Mouse (Mus musculus): ENCODE data around the gene Rab6a.

Rab6a gene

DNA sequence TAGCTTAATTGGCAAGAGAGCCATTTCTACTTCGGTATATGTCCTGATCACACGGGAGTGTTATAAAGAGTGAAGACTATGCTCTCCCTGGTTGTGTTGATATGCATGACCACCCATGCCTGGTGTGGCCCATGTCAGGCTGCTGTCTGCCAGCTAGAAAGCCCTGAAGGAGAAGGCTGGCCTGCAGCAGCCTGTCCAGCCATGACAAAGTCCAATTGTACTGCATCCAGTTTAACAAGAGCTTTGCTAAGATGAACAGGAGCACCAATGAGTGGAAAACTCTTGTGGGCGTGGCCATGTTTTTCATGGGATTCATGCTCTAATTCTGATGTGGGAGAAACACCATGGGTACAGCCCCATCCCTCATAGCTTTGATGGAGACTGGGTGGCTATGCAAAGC, 17.3 kb downstream of the Rab6a start:
- DNase-seq, result peak; percentile 61

DNA sequence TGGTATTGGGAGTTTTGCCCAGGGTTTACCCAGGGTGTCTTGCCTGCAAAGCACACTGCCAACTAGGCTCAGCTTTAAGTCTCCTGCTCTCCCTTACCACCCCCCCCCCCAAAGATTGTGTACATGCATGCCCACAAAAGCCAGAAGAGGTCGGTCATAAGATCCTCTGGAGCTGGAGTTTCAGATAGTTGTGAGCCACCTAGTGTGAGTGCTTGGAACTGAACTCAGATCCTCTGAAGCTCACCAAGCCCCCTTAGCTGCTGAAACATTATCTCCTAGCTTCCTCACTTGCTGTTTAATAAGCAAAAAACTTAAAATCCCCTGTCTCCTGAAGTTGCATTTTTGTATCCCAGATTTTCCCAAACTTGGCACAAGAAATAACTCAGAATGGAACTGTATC, 30.4 kb downstream of the Rab6a start:
- peak; percentile 39 for DNase-seq

DNA sequence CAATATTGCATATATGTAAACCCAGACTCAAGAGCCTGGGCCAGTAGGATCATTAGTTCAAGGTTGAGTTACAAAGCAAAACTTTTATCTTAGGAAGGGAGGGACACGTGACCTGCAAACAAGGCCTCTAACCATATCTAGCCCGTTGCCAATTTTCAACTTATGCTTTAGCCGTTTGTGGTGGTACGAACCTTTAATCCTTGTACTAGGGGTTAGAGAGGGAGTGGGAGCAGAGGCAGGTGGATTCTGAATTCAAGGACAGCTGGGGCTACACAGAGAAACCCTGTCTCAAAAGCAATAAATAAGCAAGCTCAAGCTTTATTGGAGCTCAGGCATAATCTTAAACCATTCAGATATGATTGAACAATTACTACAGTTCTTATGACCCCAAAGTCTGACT, 35.2 kb downstream of the Rab6a start:
- DNase-seq, result peak; percentile 1

DNA sequence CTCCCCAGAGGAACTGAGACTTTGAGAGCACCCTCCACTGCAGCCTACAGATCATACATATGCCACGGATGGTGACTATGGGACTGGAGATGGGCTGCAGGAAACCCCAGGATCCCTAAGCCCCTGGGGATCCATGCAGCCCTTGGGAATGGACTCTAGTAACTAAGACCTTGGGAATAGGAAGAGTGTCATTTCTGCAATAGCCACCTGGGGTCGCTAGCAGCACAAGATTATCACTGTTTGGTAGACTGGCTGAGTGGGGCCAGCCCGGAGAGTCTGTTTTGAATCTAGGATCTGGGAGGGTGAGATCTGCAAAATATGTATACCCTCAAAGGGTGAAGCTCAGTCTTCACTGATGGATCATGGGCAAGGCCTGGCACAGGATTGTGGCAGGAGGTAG, 37.9 kb downstream of the Rab6a start:
- DNase-seq, result peak; percentile 67

DNA sequence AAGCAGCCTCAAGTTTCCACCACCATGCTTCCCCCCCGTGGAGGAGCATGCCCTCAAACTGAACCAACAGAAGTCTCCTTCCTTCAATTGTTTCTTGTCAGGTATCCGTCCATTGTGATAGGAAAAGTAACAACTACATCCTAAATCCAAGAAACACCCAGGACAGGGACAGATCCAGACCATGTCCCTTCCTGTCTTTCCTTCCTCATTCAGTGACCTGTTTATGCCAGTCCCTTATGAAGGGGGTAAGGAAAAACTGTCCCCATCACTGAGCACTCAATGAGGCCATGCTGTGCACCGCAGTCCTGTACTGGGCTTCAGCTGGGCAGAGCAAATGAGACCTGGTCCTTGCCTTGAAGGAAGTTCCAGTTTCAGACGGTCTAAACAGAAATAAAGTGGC, 41.9 kb downstream of the Rab6a start:
- DNase-seq, result no peak

DNA sequence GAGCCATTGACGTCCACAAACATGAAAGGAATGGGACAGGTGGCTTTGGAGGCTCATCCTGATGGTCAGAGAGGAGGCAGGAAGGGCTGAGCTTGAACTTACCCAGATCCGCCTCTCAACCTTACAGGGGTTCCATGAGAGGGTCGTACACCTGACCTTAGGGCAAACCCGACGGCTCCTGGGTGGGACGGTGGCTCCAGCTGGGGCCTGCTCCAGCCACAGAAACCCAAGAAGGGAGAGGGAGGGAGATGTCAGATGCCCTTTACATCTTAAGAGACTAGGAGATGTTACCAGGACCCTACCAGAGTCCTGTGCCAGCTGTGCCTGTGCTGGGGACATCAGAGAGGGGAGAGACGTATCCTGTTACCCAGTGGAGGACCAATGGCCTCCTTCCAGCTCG, 42.6 kb downstream of the Rab6a start:
- no peak for DNase-seq

DNA sequence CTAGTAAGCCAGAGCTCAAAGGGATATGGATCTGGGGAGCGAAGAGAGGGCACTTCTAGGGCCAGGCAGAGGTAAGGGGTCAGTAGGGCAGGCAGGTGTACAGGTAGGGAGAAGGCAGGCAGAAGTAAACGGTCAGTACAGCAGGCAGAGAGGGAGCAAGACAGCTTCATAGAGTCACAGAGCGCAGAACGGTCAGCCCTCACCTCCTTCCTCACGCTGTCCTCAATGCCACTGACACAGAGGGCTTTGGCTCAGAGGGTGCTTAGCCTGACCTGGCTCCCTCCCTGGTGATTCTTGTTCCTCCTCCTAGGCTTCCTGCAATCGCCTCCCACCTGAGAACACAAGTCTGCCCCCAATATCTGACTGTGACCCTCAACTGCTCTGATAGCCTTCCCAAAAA, 43.2 kb downstream of the Rab6a start:
- no peak for DNase-seq

DNA sequence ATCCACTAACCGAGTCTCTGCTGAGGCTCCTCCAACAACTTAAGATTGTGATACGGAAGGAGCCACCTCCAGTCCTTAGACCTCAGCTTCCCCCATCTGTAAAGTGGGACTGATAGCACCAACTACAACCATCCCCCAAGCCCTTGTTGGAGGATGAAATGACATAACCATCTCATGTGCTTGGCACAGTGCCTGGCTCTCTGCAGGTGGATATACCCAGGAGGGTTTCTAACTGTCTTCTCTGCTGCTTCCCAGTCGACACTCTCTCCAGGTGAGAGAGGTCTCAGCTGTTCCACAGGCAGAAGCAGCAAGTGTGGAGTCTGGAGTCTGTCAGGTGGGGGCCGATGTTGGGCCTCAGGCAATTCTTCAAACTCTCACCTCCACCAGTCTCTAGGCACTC, 43.8 kb downstream of the Rab6a start:
- DNase-seq, result no peak

DNA sequence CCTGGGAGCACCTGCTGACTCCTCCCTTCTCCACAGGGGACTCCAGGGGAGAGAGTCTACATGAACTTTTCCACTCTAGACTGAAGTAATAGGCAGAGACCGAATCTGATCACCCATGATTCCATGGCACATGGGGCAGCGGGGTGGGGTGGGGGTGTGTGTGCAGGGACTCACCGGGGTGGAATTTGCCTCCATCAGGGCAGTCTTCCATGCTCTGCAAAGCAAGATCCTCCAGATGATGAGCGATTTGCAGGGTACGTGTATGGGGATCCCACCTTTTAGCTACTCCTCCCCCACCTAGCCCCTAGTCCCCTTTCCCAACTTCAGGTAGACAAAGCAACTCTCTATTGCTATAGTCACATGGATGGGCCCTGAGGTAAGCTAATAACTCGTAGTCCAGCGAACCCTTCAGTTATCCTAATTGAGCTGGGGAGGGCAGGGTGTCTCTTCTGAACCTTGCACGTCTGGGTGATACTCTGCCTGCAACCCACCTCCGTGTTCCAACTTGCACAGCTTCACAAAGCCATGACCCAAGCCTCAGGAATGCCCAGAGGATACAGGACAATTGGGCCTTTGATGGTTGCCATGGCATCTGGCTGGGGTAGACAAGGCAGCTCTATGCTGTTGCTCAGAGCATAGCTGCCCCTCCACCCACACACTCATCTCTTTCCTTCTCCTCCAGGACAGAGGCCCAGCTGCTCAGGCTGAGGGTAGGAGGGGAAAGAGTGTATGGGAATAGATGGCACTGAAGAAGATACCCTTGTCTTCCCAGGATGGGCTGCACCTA, 46.5 kb downstream of the Rab6a start:
- DNase-seq, result no peak

DNA sequence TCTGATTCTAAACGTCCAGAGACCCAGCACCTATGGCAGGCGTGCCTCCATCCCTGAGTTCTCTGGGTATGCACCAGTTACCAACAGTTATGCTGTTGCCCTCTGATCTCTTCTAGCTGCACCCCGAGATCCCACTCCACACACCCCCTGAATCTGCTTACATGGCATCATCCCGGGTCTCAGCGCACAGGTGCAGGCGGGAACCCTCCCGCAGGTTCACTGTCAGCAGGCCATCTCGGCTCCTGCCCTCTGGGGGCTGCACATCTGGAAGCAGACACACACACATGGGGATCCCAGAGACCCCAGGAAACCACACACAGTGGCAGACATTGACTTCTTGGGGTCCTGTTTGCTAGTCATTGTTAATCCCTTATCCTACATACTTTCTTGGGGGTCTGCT, 47.2 kb downstream of the Rab6a start:
- no peak for DNase-seq

DNA sequence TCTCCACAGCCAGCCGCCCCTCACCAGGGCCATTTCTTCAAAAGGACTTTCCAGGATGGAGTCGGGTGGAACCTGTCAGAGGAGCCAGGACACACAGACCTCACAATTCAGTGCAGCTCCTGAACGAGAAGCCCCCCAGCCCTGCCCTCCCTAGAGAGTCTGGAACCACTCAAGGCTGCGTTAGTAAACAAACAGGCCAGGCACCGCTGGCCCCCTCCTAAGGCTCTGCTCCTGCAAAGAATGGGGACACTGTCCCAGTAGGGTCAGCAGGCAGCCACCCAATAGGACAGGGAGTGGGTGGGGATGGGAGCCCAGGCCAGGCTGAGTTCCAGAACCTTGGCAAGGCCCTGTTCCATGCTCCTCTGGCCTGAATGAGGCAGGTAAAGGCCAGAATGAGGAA, 49.5 kb downstream of the Rab6a start:
- no peak for DNase-seq

DNA sequence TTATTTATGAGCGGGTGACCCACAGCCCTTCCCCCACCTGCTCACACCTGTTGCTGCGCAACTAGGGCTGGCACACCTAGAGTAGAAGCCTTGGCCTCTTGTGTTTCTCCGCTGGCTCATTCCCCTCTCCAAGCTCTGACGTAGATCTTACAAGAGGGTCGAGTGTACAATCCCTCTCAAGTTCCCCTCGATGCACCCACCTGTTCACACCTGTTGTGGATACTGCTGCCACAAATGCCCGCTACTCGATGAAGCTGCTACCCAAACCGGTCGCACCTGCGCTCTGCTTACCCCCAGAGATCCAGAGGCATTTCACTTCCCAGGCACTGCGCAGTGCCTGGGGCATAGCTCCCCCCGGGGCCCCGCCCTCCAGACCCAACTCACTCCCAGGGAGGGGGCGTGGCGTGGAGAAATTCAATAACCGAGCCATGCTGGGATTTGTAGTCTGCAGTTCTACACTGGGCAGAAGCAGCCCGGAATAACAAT, 50.9 kb downstream of the Rab6a start:
- DNase-seq, result peak; percentile 55

DNA sequence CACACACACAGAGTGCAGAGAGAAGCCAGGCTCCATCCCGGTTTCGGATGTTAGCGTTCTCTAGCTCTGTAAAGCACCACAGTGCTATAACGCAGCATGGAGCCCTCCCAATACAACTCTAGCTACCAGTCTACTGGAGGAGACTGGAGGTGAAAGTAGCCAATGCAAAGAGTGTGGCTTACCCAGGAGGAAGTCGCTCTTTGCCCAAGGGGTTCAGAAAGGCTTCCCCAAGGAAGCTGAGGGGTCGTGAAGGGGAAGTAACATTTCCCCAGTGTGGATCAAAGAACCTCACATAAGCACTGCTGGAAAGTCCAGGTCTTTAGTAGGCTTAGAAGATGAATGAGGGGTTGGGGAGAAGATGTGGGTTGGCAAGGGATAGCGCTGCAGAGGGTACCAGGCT, 54.1 kb downstream of the Rab6a start:
- no peak for DNase-seq

DNA sequence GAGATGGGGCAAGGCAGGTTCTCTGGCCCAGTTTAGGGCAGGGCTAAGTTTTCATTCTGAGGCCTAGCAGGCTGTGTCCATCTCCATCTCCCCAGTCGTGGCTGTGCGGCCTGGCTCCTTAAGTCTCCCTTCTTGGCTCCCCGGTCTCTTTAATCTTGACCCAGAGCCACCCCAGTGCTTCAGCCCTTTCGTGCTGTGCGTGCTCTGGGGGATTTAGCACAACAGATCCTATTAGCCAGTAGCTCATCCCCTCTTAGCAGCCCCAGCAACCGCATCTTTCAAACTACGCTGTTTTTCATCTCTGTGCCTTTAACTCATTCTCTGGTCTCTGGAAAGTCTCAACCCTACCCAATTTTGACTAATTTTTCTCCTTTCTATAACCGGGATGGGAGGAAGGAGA, 55.0 kb downstream of the Rab6a start, which contains the start of gene Plekhb1:
Gene Plekhb1, minus strand, starts transcription at position 184 of the 400 bp plus-strand sequence.
- no peak for DNase-seq

DNA sequence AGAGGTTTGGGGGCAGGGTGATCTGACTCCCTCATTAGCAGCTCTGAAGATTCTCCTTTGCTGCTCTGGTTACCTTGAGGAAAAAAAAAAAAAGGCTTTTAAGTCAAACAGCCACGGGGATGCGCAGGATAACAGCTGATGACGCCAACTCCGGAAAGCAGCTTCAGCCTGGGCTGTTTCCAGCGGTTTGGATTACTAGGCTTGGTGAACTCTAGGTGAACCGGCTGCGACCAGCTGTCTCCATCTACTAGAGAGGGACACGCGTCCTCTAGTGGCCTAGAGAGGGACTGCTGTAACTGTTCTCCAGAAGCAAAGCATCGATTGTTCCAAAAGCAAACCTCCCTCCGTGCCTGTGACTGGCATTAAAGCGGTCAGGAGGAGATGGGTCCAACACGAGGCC, 56.0 kb downstream of the Rab6a start:
- peak; percentile 93 for DNase-seq

DNA sequence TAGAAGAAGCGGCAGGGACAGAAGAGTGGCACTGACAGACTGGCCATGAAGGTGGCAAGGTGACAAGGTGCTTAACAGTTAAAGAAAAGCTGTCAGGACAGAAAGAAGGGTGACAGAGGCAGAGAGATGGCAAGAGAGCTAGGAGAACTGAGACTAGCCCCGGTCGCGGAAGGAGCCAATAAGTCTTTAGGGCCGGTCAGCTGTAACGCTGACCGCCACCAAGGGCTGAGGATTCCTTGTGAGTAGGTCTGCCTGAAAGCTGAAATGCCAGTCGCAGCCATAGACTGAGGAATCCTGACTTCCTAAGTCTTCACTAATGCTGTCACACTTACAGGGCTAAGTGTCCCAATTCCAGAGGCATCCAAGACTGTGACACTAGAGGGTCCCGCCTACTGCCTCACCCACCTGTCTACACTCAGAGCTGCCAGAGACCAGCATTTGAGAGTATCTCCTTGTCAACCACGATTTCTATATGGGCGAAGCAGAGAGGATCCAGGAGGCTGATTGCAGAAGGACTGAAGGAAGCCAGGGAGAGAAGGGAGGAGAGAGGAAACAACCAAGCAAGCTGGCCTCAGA, 56.6 kb downstream of the Rab6a start:
- no peak for DNase-seq

DNA sequence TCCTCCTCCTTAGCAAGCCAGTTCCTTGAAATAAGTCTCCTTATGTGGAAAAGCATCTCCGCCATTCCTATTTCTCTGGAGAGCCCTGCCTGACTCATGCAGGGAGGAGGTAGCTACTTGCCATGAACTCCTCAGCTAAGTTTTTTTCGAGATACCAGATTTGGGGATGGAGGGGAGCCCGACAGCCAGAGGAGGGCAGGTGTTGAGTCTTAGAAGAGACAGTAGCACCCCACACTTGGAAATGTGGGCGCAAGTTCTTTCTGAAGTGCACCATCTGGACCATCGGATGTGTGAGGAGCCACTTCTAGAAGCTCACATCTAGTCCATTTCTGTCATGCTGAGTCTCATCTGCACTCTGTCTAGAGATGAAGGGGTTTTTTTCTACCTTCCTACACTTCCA, 63.4 kb downstream of the Rab6a start:
- no peak for DNase-seq

DNA sequence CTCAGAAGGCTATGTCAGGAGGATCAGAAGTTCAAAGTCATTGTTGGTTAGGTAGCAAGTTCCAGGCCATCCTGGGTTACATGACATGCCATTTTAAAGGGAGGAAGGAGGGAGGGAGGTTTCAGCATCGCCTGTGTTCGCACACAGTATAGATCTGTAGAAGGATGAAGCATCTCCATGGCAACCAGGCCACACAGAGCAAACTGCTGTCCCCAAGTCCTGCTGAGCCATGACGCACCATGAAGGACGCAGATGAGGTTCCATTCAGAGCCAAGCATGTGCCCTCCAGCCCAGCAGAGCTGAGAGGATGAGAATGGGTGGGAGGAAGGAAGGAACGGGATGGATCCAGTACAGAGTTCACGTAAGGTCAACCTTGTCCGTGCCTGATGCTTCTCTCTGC, 66.2 kb downstream of the Rab6a start:
- no peak for DNase-seq

DNA sequence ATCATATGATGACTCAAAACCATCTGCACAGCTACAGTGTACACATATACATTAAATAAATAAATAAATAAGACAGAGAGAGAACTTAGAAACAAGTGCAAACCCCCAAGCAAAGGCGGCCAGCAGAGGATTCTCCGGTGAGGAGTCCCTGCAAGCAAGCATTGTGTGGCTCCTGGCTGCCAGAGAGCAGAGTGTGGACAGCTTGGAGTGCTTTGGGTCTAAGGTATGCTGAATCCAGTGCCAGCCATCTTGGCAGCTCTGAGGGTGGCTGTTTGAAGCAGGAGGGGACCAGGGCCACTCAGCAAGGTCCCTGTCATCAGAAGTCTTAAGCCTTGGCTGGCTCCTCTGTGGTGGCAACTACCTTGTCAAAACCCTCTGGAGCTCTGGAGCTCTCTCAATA, 67.7 kb downstream of the Rab6a start:
- no peak for DNase-seq

DNA sequence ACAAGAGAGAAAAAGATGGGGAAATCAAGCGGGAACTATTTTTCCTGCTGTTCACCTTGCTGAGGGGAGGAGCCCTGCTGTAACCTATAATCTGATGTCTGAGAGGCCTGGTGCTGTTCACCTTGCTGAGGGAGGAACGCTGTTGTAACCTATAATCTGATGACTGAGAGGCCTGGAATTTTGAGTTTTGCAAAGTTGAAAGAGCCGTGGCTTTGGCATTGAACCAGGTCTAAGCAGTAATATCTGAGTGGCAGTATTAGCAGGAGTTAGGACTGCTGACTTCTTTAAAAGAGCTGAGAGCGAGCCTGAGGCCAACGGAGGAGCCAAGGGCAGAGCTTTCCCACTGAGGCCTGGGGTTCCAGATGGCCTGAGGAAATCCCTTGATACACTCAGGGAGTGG, 70.8 kb downstream of the Rab6a start:
- no peak for DNase-seq

DNA sequence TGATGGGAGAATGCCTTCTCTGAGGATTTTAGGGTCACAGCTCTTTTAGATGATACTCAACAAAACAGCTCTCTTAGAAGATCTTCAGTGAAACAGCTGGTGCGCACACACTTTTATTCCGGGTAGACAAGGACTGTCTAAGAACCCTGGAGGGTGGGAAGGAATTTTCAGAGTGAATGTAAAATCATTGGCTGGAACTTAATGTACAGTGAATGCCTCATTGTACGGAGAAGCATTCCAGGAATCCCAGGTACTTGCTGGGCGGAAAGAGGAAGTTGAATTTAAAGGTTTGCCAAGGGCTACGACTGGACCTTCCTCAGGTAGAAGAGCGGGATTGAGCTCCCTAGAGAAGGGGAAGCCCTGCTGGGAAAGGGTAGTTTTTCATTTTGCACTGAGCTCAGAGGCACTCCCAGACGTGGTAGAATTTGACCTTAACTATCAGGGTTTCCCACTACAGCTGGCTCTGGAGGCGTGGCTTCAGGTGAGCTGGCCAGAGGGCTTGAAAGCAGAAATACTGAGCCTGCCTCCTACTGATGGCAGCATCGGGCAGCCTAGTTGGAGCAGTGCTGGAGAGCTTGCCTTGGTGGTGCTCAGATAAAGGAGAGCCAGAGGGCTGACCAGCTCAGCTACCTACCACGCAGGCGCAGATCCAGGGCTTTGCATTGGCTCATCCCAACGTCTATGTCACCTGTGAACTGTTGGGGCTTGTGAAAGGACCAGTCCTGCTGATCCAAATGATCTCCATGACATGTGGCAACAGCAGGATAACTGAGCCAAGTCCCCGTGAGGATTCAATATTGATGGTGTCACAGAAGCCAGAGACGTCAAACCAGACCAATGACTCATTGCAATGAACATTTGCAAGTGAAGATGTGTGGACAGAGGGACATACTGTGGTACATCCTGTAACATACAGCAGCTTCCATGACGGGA, 72.0 kb downstream of the Rab6a start:
- DNase-seq, result no peak

DNA sequence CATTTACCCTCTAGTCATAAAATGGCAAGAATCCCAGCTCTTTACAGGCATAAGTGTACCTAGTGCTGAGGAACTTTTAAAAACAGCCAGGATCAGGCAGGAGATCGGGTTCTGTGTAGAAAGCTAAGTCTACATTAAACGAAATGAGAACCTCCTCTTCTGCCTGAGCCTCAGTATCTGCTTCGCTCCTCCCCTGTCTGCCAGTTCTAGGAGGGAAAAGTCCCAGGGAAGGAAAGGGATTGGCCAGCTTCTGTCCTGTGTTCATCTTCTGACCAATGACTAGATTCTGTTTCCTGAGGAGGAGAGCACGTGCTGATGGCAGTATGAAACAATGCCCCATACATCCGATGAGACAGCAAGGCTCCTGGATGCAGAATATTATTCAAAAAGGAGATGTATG, 73.9 kb downstream of the Rab6a start:
- DNase-seq, result no peak

DNA sequence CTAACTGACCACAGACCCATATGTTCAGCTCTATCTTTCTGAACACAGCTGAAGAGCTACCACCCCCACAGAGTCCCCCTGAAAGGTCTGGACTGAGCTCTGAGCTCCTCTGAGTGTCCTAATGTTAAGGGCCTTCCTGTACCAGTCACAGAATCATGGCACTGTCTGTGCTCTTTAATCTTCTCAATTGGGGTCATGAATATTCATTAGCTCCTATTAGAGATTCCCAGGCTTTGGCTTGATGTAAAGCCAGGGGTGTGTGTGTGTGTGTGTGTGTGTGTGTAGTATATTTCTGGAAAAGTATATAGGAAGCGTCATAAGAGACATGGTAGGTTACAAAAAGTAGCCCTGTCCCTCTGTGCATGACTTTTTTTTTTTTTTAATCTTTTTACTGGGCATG, 76.0 kb downstream of the Rab6a start:
- no peak for DNase-seq

DNA sequence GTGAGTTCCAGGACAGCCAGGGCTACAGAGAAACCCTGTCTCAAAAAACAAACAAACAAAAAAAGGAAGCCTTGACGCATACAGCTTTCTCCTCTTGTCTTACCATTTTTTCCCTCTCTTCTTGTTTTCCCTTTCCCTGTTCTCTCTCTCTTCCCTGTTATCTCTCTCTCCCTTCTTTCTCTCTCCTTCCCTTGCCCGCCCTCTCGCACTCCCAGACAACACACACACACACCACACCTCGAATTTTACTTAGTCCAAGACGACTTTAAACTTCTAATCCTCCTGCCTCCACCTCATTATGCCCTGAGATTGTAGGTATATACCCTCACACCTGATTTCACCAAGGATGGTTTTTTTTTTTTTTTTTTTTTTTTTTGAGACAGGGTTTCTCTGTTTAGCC, 76.9 kb downstream of the Rab6a start:
- DNase-seq, result no peak
